Mouse (Mus musculus): Measurements from ENCODE around the gene Cdc42bpb. TPM values are rescaled to one million over a fixed set of nuclear protein-coding genes. Genes with fewer than 3 reads are reported as not detected.
A peak's percentile ranks its signal among the peaks of the same experiment; 100 is the strongest.

Cdc42bpb gene
- polyA plus RNA-seq, 1 experiment from 2014 or later, result 25.6 TPM

- H3K27ac ChIP-seq, result no peak overlapping the region
- H3K9ac ChIP-seq (replicated peaks), result no peak overlapping the region
- peaks cover 4% of the 10 kb centered on the region; the same call in 1 of the 2 replicates for H3K4me1 ChIP-seq (replicated peaks)
- H3K36me3 ChIP-seq, result no peaks in the 10 kb centered on the region
- 89% methylated on average over 13 of the region's 13 CpGs for WGBS
- no peak overlapping the region for H3K4me3 ChIP-seq (replicated peaks)
- no peaks in the 10 kb centered on the region for H3K9me3 ChIP-seq
- no peaks in the 10 kb centered on the region for H3K27me3 ChIP-seq
- ATAC-seq (ENCODE audit: insufficient number of reproducible peaks, insufficient read depth, low FRiP score, low TSS enrichment, low read depth), result no peak
- H3K4me2 ChIP-seq, result no peak overlapping the region
Measured at GRCm38 (mm10) chr12:111385883-111386641, 8.5 kb upstream of the Cdc42bpb start.

DNA sequence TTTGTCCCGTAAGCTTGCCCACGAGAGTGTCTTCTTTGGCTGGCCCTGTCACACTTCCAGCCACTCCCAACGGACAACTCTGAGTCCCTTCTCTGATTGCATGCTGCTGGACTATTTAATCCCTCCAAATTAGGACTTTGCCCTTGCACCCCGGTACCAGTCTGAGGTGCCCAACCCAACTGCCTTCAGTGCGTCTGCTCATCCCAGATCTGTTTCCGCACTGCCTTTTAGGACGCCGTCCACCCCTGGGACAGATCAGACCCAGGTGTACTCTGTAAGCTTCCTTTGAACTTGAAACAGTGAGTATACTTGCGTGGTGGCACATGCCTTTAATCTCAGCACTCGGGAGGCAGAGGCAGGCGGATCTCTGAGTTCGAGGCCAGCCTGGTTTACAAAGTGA lies 1.3 kb upstream of the Cdc42bpb start:
- WGBS, result 78% methylated on average over 12 of the region's 12 CpGs
- H3K4me1 ChIP-seq (replicated peaks), result peaks cover 21% of the 10 kb centered on the region
- peak overlapping the region; percentile 96; the same call in 1 of the 2 replicates for H3K4me3 ChIP-seq (replicated peaks)
- no peaks in the 10 kb centered on the region for H3K9me3 ChIP-seq
- no peak overlapping the region for H3K9ac ChIP-seq (replicated peaks)
- no peaks in the 10 kb centered on the region for H3K27me3 ChIP-seq
- no peak for ATAC-seq (ENCODE audit: insufficient number of reproducible peaks, insufficient read depth, low FRiP score, low TSS enrichment, low read depth)
- no peak overlapping the region for H3K27ac ChIP-seq
- H3K36me3 ChIP-seq, result no peaks in the 10 kb centered on the region
- H3K4me2 ChIP-seq, result peak overlapping the region; percentile 96

GRCm38 (mm10) chr12:111377986-111378490 lies 520 bp upstream of the Cdc42bpb start:
- ATAC-seq (ENCODE audit: insufficient number of reproducible peaks, insufficient read depth, low FRiP score, low TSS enrichment, low read depth), result peak; percentile 57; the same call in 1 of the 2 replicates
- peaks cover 21% of the 10 kb centered on the region for H3K4me1 ChIP-seq (replicated peaks)
- H3K4me2 ChIP-seq, result peak overlapping the region; percentile 96
- under 1% methylated on average over 32 of the region's 32 CpGs for WGBS
- H3K9ac ChIP-seq (replicated peaks), result peak overlapping the region; percentile 91
- H3K36me3 ChIP-seq, result no peaks in the 10 kb centered on the region
- H3K27me3 ChIP-seq, result no peaks in the 10 kb centered on the region
- H3K9me3 ChIP-seq, result no peaks in the 10 kb centered on the region
- H3K27ac ChIP-seq, result peak overlapping the region; percentile 87
- H3K4me3 ChIP-seq (replicated peaks), result peak overlapping the region; percentile 96

GRCm38 (mm10) chr12:111376826-111377331 lies 639 bp downstream of the Cdc42bpb start:
- Histone ChIP-seq H3K4me1 (replicated peaks) (peaks cover 21% of the 10 kb centered on the region), H3K27me3 (no peaks in the 10 kb centered on the region), H3K36me3 (no peaks in the 10 kb centered on the region), H3K9me3 (no peaks in the 10 kb centered on the region), H3K9ac (replicated peaks) (peak overlapping the region; percentile 91), H3K4me3 (replicated peaks) (peak overlapping the region; percentile 96), H3K27ac (peak overlapping the region; percentile 87), H3K4me2 (peak overlapping the region; percentile 96)
- under 1% methylated on average over 49 of the region's 49 CpGs for WGBS
- peak; percentile 50 for ATAC-seq (ENCODE audit: insufficient number of reproducible peaks, insufficient read depth, low FRiP score, low TSS enrichment, low read depth)

- no peak for ATAC-seq (ENCODE audit: insufficient number of reproducible peaks, insufficient read depth, low FRiP score, low TSS enrichment, low read depth)
- WGBS, result 36% methylated on average over 6 of the region's 6 CpGs
- Histone ChIP-seq H3K36me3 (no peaks in the 10 kb centered on the region), H3K9me3 (no peaks in the 10 kb centered on the region), H3K4me1 (replicated peaks) (peaks cover 24% of the 10 kb centered on the region), H3K27me3 (no peaks in the 10 kb centered on the region), H3K27ac (no peak overlapping the region), H3K9ac (replicated peaks) (peak overlapping the region; percentile 91; the same call in 1 of the 2 replicates), H3K4me3 (replicated peaks) (peak overlapping the region; percentile 96), H3K4me2 (peak overlapping the region; percentile 96)
Measured at GRCm38 (mm10) chr12:111376053-111376452, 1.5 kb downstream of the Cdc42bpb start.

DNA sequence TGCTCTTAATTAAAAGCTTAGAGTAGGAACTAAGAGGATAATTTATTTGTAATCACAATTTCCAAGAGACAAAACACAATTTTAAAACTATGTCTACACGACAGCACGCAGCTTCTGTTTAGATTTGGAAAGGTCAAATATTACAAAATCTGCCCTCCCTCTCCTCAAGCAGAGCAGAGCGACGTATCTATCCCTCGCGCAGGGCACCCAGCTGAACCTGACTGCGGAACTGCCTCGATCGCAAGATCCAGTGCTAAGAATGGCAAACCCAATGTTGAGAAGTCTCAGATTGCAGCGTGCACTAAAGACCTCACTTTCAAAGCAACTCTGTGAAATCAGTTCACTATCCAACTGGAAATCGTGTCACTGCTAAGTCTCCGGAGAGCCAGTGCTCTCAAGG lies 2.0 kb downstream of the Cdc42bpb start:
- WGBS, result 78% methylated on average over 12 of the region's 12 CpGs
- Histone ChIP-seq H3K36me3 (no peaks in the 10 kb centered on the region), H3K4me1 (replicated peaks) (peaks cover 29% of the 10 kb centered on the region), H3K27me3 (no peaks in the 10 kb centered on the region), H3K9me3 (no peaks in the 10 kb centered on the region), H3K27ac (no peak overlapping the region), H3K4me2 (peak overlapping the region; percentile 96), H3K4me3 (replicated peaks) (peak overlapping the region; percentile 96), H3K9ac (replicated peaks) (peak overlapping the region; percentile 91; the same call in 1 of the 2 replicates)
- ATAC-seq (ENCODE audit: insufficient number of reproducible peaks, insufficient read depth, low FRiP score, low TSS enrichment, low read depth), result no peak

GRCm38 (mm10) chr12:111374727-111375126 lies 2.8 kb downstream of the Cdc42bpb start:
- H3K27me3 ChIP-seq, result no peaks in the 10 kb centered on the region
- no peak for ATAC-seq (ENCODE audit: insufficient number of reproducible peaks, insufficient read depth, low FRiP score, low TSS enrichment, low read depth)
- H3K4me2 ChIP-seq, result peak overlapping the region; percentile 96; the same call in 1 of the 2 replicates
- 81% methylated on average over 10 of the region's 10 CpGs for WGBS
- no peaks in the 10 kb centered on the region for H3K36me3 ChIP-seq
- peaks cover 38% of the 10 kb centered on the region for H3K4me1 ChIP-seq (replicated peaks)
- H3K4me3 ChIP-seq (replicated peaks), result no peak overlapping the region
- no peaks in the 10 kb centered on the region for H3K9me3 ChIP-seq
- no peak overlapping the region for H3K27ac ChIP-seq
- H3K9ac ChIP-seq (replicated peaks), result no peak overlapping the region

DNA sequence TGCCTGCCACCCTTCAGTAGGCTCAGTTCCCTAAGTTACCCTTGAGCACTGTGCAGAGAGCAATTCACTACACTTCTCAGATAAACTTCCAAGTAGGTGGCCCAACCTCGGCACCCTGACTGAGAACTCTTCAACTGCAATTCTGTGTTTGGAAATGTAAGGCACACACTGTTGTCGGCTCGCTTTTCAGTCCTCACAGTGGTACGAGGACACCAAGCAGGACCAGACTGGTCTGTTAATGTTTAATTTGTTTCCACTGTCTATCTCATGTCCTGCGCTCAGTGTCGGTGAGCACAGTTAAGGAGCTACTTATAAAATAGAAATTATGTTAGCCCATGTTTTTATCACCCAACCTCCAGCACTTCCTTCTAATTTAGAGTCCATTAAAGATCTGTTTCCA lies 4.1 kb downstream of the Cdc42bpb start:
- Histone ChIP-seq H3K4me1 (replicated peaks) (peaks cover 49% of the 10 kb centered on the region), H3K27ac (no peak overlapping the region), H3K36me3 (no peaks in the 10 kb centered on the region), H3K9ac (replicated peaks) (no peak overlapping the region), H3K4me2 (no peak overlapping the region), H3K4me3 (replicated peaks) (no peak overlapping the region), H3K9me3 (no peaks in the 10 kb centered on the region), H3K27me3 (no peaks in the 10 kb centered on the region)
- ATAC-seq (ENCODE audit: insufficient number of reproducible peaks, insufficient read depth, low FRiP score, low TSS enrichment, low read depth), result no peak
- WGBS, result 85% methylated on average over 6 of the region's 6 CpGs

DNA sequence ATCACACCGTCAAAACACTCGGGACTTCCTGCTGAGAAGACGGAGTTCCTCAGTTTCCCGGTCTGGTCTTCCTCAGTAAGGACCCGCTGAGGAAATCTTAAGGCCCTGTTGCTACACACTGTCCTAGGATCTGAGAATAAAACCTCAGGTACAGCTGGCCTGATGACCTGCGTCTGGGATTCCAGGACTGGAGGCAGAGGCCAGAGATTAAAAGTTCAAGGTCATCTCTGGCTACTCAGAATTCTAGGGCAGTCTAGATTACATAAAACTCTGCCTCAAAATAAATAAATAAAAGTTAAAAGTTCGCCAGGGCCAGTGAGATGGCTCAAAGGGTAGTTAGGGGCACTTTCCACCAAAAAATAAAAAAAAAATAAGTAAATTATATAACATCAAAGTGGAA lies 5.6 kb downstream of the Cdc42bpb start:
- H3K27ac ChIP-seq, result no peak overlapping the region
- WGBS, result 85% methylated on average over 7 of the region's 7 CpGs
- H3K4me1 ChIP-seq (replicated peaks), result peaks cover 58% of the 10 kb centered on the region

GRCm38 (mm10) chr12:111370249-111370648 lies 7.3 kb downstream of the Cdc42bpb start:
- H3K4me2 ChIP-seq, result no peak overlapping the region
- H3K4me3 ChIP-seq (replicated peaks), result no peak overlapping the region
- WGBS, result 48% methylated on average over 4 of the region's 4 CpGs
- peaks cover 43% of the 10 kb centered on the region for H3K4me1 ChIP-seq (replicated peaks)
- no peaks in the 10 kb centered on the region for H3K36me3 ChIP-seq
- no peak for ATAC-seq (ENCODE audit: insufficient number of reproducible peaks, insufficient read depth, low FRiP score, low TSS enrichment, low read depth)
- 0 out of 2 replicates have a peak, but pooled peaks cover 3% of the 10 kb centered on the region for H3K27me3 ChIP-seq
- H3K9me3 ChIP-seq, result no peaks in the 10 kb centered on the region
- no peak overlapping the region for H3K9ac ChIP-seq (replicated peaks)
- no peak overlapping the region for H3K27ac ChIP-seq

More for the DNA sequence above, 5.6 kb downstream of the Cdc42bpb start:
- Histone ChIP-seq H3K9me3 (no peaks in the 10 kb centered on the region), H3K4me2 (no peak overlapping the region), H3K36me3 (no peaks in the 10 kb centered on the region), H3K4me3 (replicated peaks) (no peak overlapping the region), H3K9ac (replicated peaks) (no peak overlapping the region), H3K27me3 (no peaks in the 10 kb centered on the region)
- ATAC-seq (ENCODE audit: insufficient number of reproducible peaks, insufficient read depth, low FRiP score, low TSS enrichment, low read depth), result no peak

GRCm38 (mm10) chr12:111367065-111367464 lies 10.5 kb downstream of the Cdc42bpb start:
- 81% methylated on average over 7 of the region's 7 CpGs for WGBS
- Histone ChIP-seq H3K4me2 (no peak overlapping the region), H3K36me3 (no peaks in the 10 kb centered on the region), H3K27me3 (0 out of 2 replicates have a peak, but pooled peaks cover 3% of the 10 kb centered on the region), H3K4me1 (replicated peaks) (peaks cover 59% of the 10 kb centered on the region), H3K27ac (no peak overlapping the region), H3K9ac (replicated peaks) (no peak overlapping the region), H3K4me3 (replicated peaks) (no peak overlapping the region), H3K9me3 (no peaks in the 10 kb centered on the region)
- no peak for ATAC-seq (ENCODE audit: insufficient number of reproducible peaks, insufficient read depth, low FRiP score, low TSS enrichment, low read depth)

All from limb, embryonic 12.5 days (tissue).